Mouse (Mus musculus) hindbrain, embryonic 16.5 days (tissue): ENCODE results near the gene Gpi1. TPM values are rescaled to one million over a fixed set of nuclear protein-coding genes. Genes with fewer than 3 reads are reported as not detected.

Experiments used
- ATAC-seq: fragments of 200-750 bp; cut with Nextera tagmentation; 2 replicates; pipeline ENCODE4 v1.8.0; 2017; ENCODE audit warnings: moderate TSS enrichment, moderate library complexity
- H3K27ac ChIP-seq: fragments of 300-500 bp; sonication (generic); 2 replicates; pipeline ENCODE4 v1.5.1; 2014; ENCODE audit warnings: low read depth, mild to moderate bottlenecking, control low read depth, low read length, moderate library complexity
- H3K27me3 ChIP-seq: fragments of 300-500 bp; sonication (generic); replicated peaks from 2 replicates; pipeline ENCODE4 v1.6.1; 2014; ENCODE audit warnings: low read length; ENCODE audit not compliant: control insufficient read depth, insufficient read depth
- H3K36me3 ChIP-seq: fragments of 300-500 bp; sonication (generic); 2 replicates; pipeline ENCODE4 v1.6.1; 2014; ENCODE audit warnings: mild to moderate bottlenecking, low read length, moderate library complexity, mixed read lengths; ENCODE audit not compliant: control insufficient read depth, insufficient read depth
- H3K4me1 ChIP-seq: fragments of 300-500 bp; sonication (generic); 2 replicates; pipeline ENCODE4 v1.6.1; 2014; ENCODE audit warnings: low read depth, low read length; ENCODE audit not compliant: control insufficient read depth, insufficient read depth
- H3K4me2 ChIP-seq: fragments of 300-500 bp; sonication (generic); 2 replicates; pipeline ENCODE4 v1.6.1; 2014; ENCODE audit warnings: mild to moderate bottlenecking, low read length, control low read depth, moderate library complexity
- H3K4me3 ChIP-seq: fragments of 300-500 bp; sonication (generic); 2 replicates; pipeline ENCODE4 v1.5.1; 2014; ENCODE audit warnings: mild to moderate bottlenecking, low read length, control low read depth, moderate library complexity
- H3K9ac ChIP-seq: fragments of 300-500 bp; sonication (generic); 2 replicates; pipeline ENCODE4 v1.6.1; 2014; ENCODE audit warnings: low read depth, mild to moderate bottlenecking, control low read depth, low read length, moderate library complexity
- H3K9me3 ChIP-seq: fragments of 300-500 bp; sonication (generic); 2 replicates; pipeline ENCODE4 v1.6.1; 2014; ENCODE audit warnings: mild to moderate bottlenecking, low read length, moderate library complexity; ENCODE audit not compliant: control insufficient read depth
- WGBS: fragments of 180-500 bp; shearing (Covaris S2); extraction: QIAGEN DNeasy Blood & Tissue Kit; methylation state at CpG from one replicate; pipeline ENCODE4 v1.1.7; 2014; 5-methylcytosine and 5-hydroxymethylcytosine counted together
- polyA plus RNA-seq: library from polyadenylated mRNA; unstranded; fragments of >200 nt; fragmentation: Nextera tagmentation; extraction: Ambion mirVana; gene quantifications from 2 replicates; pipeline ENCODE4 v1.2.1, GENCODE M21; 2015

The Gpi1 gene
- polyA plus RNA-seq = 355 and 401 TPM in 2 replicates

DNA sequence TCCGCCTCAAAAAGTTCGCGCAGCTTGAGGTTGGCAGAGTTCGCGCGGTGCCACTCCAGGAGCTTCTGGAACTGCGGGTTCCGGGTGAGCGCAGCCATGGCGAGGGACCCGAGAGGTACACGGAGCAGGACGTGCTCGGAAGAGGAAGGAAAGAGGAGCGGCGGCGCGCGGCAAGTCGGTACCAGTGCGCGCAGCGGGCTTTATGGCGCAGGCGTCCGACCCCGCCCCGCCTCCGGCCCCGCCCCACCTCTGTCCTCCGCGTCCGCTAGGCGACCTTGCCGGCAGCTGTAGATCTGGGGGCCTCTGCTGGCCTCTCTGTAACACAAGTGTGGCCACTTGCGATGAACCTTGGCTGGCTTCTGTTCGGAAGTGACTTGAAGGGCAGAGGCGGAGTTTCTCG is at the start of gene Gpi1:
TSS of gene Gpi1 (minus strand) at position 221 of the 400 bp plus-strand sequence.
- peaks cover 34% of the 10 kb centered on the region for H3K4me1 ChIP-seq
- WGBS = under 1% methylated on average over 39 of the region's 39 CpGs

DNA sequence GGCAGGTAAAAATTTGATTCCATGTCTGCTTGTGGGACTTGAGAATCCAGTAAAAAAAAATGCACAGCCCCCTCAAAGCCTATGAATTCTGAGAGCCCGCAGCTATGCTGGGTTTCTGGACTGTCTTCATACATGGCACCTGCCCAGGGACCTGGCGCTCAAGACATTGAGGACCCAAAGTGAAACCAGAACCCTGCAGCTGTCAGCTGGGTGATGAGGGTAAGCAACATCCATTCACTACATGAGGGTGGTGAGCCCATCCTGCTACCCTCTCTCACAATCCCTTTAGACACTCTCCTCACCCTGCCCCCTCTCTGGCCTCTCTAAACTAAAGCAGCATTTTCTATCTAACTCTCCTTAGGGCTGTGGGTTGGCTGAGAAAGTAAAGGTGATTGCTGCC is 47.5 kb upstream of the Gpi1 start:
- Histone ChIP-seq H3K4me3 (no peak overlapping the region), H3K4me2 (no peak overlapping the region), H3K36me3 (no peaks in the 10 kb centered on the region), H3K9me3 (no peaks in the 10 kb centered on the region), H3K9ac (no peak overlapping the region), H3K27ac (no peak overlapping the region), H3K27me3 (no peaks in the 10 kb centered on the region), H3K4me1 (no peaks in the 10 kb centered on the region)
- WGBS = 90% methylated on average over 2 of the region's 2 CpGs
- ATAC-seq = no peak

More for the DNA sequence above, at the start of gene Gpi1:
- Histone ChIP-seq H3K9ac (peak within 1 kb of the TSS; percentile 77), H3K27ac (peak within 1 kb of the TSS; percentile 88), H3K4me2 (peak within 1 kb of the TSS; percentile 76), H3K27me3 (no peaks in the 10 kb centered on the region), H3K36me3 (peaks cover 12% of the 10 kb centered on the region; the same call in 1 of the 2 replicates), H3K4me3 (peak within 1 kb of the TSS; percentile 71), H3K9me3 (no peaks in the 10 kb centered on the region)
- peak; percentile 60 for ATAC-seq

DNA sequence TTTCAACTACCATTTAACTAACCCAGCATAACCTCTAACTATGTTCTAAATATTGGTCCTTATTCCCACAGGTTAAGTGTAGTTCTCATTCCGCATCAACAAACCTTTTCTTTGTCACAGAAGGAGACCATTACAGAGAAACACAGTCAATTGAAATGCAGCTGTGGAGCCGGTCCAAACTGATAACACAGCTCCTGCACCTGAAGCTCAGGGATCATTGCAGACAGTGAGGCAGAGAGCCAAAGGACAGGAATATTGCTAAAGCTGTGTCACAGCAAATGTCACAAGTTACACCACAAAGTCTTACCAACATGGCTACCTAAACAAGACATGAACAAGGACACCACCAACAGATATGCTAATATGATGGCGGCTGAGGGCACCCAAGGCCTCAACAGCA is 45.9 kb upstream of the Gpi1 start:
- H3K9me3 ChIP-seq = no peaks in the 10 kb centered on the region
- no peaks in the 10 kb centered on the region for H3K4me1 ChIP-seq
- H3K36me3 ChIP-seq = no peaks in the 10 kb centered on the region
- no peak overlapping the region for H3K9ac ChIP-seq
- no peak overlapping the region for H3K4me2 ChIP-seq
- 87% methylated on average over 3 of the region's 3 CpGs for WGBS
- H3K27me3 ChIP-seq = no peaks in the 10 kb centered on the region
- H3K4me3 ChIP-seq = no peak overlapping the region
- no peak overlapping the region for H3K27ac ChIP-seq
- ATAC-seq = no peak

DNA sequence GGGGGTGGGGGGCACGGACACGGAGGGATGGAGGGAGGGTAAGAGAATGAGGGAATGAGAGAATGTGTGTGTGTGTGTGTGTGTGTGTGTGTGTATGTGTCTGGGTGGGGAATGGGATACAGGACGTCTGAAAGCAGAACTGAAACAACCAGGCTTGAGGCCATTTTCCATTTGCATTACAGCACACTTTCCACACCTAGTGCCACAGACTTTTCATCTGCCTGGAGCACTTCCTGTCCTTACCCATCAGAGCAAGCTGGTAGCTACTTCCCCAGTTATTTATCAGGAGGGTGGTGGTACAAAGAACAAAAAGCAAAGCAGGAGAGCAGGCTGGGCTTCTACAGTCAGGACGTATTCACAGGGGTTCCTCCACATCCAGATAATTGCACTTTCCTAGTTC is 42.3 kb upstream of the Gpi1 start:
- H3K9me3 ChIP-seq = no peaks in the 10 kb centered on the region
- H3K9ac ChIP-seq = no peak overlapping the region
- no peak for ATAC-seq
- no peaks in the 10 kb centered on the region for H3K36me3 ChIP-seq
- H3K27me3 ChIP-seq = no peaks in the 10 kb centered on the region
- no peaks in the 10 kb centered on the region for H3K4me1 ChIP-seq
- no peak overlapping the region for H3K4me3 ChIP-seq
- WGBS = 65% methylated on average over 4 of the region's 4 CpGs
- no peak overlapping the region for H3K27ac ChIP-seq
- H3K4me2 ChIP-seq = no peak overlapping the region

DNA sequence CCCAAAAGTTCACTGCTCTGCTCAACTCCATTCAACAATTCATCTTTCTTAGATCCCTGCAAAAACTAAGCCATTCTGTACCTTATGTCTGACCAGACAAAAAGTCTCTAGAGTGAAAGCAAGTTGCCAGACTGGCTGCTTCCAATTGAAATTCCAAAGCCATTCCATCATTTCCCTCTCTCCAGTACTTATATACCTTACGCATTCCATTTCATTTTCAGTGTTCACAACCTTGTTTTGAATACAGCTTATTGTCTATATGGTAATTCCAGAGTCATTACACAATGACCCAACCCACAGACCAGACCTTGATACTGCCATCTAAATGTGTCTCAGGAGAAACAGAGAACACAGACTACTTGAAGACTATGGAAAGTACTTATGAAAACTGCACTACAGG is 38.3 kb upstream of the Gpi1 start:
- Histone ChIP-seq H3K27me3 (no peaks in the 10 kb centered on the region), H3K4me1 (no peaks in the 10 kb centered on the region; the same call in 1 of the 2 replicates), H3K9ac (no peak overlapping the region), H3K4me3 (no peak overlapping the region), H3K4me2 (no peak overlapping the region), H3K9me3 (no peaks in the 10 kb centered on the region), H3K36me3 (no peaks in the 10 kb centered on the region), H3K27ac (no peak overlapping the region)
- WGBS = 76% methylated on average over 1 of the region's 1 CpGs
- no peak for ATAC-seq

DNA sequence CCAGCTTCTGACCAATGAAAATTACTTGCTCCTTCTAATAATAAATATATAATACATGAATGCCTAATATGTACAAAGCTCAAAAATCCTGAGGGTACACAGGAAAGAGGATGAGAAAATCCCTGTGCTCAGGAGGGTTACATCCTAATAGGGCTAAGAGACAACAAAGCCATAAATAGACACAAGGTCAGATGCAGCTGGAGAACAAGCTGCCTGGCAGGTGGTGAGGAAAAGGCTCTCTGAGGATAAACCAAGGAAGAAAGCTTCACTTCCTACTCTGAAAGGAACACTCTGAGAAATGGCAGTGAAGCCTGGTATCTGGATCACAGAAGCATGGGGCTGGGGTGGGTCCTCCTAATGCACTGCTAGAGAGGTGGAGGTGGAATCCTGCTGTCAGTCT is 36.3 kb upstream of the Gpi1 start:
- no peaks in the 10 kb centered on the region for H3K9me3 ChIP-seq
- H3K27ac ChIP-seq = no peak overlapping the region
- no peak overlapping the region for H3K9ac ChIP-seq

DNA sequence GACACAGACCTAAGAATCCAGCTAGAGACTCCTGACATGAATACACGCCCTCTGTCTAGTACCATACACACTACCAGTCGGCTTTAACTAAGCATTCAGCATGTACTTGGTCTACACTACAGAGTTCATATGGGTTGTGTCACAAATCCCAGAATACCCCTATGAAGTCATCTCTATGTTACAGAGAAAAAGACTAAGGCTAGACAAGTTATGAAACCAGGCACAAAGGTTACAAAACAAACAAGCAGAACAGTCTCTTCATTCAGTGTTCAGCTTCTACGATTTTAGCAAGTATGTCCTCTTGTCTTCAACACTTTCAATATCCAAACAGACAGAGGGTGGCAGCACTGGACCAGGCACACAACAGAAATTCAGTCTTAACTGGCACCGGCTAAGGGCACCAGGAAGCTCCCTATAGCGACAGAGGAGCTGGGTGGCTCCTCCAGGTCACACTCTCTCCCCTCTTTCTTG is 35.8 kb upstream of the Gpi1 start:
- Histone ChIP-seq H3K4me2 (no peak overlapping the region), H3K9me3 (no peaks in the 10 kb centered on the region), H3K36me3 (peaks cover 7% of the 10 kb centered on the region), H3K9ac (no peak overlapping the region), H3K27me3 (no peaks in the 10 kb centered on the region), H3K4me1 (no peaks in the 10 kb centered on the region; the same call in 1 of the 2 replicates), H3K4me3 (no peak overlapping the region), H3K27ac (0 out of 2 replicates have a peak overlapping the region, but pooled peaks have one; percentile 9)
- no peak for ATAC-seq
- 59% methylated on average over 5 of the region's 5 CpGs for WGBS

More for the DNA sequence above, 36.3 kb upstream of the Gpi1 start:
- no peaks in the 10 kb centered on the region for H3K27me3 ChIP-seq
- H3K4me1 ChIP-seq = no peaks in the 10 kb centered on the region; the same call in 1 of the 2 replicates
- no peak overlapping the region for H3K4me3 ChIP-seq
- ATAC-seq = no peak
- H3K36me3 ChIP-seq = peaks cover 7% of the 10 kb centered on the region
- H3K4me2 ChIP-seq = no peak overlapping the region

DNA sequence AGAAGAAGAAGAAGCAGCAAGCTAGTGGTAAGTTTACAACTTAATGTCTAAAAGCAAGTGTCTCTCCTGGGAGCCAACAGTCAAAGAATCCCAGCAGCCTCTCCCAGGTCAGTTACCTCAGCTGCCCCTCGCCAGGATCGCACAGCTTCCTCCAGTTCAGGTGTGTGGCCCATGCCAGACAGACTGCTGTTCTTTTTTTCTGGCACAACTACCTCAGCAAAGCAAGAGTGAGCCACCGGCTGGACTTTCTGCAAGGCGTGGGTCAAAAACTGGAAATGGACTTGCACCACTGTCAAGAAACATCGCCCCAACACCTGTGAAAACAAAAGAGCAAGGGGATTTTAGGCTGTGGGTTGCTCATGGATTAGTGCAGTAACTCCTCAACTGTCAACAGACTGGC is 33.3 kb upstream of the Gpi1 start:
- H3K4me1 ChIP-seq = no peaks in the 10 kb centered on the region; the same call in 1 of the 2 replicates
- no peaks in the 10 kb centered on the region for H3K9me3 ChIP-seq
- no peak overlapping the region for H3K4me3 ChIP-seq
- H3K27ac ChIP-seq = no peak overlapping the region
- ATAC-seq = no peak
- H3K4me2 ChIP-seq = no peak overlapping the region
- H3K27me3 ChIP-seq = no peaks in the 10 kb centered on the region
- no peak overlapping the region for H3K9ac ChIP-seq
- WGBS = 94% methylated on average over 5 of the region's 5 CpGs
- H3K36me3 ChIP-seq = peaks cover 7% of the 10 kb centered on the region

DNA sequence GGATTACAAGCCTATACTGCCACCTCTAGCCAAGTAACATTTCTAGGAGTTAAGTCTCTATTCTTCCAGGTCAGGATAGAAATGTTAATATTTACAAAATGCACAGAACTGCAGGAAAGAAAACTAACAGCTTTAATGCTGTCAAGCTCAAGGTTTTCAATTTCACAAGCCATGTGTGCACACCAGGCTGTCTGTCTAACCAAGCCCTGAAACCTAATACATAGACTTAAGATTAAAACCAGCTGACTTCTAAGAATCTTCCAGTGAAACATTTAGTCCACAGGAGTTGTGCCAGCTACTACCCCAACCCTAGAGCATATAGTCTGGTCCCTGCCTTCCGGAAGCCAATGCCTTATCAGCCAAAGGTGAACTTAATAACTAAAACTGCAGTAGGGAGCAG is 28.3 kb upstream of the Gpi1 start:
- H3K9me3 ChIP-seq = no peaks in the 10 kb centered on the region
- no peak overlapping the region for H3K4me3 ChIP-seq
- H3K9ac ChIP-seq = no peak overlapping the region
- H3K4me1 ChIP-seq = no peaks in the 10 kb centered on the region
- no peak overlapping the region for H3K4me2 ChIP-seq
- 81% methylated on average over 1 of the region's 1 CpGs for WGBS
- H3K27me3 ChIP-seq = no peaks in the 10 kb centered on the region
- no peak for ATAC-seq
- no peak overlapping the region for H3K27ac ChIP-seq
- peaks cover 12% of the 10 kb centered on the region for H3K36me3 ChIP-seq

DNA sequence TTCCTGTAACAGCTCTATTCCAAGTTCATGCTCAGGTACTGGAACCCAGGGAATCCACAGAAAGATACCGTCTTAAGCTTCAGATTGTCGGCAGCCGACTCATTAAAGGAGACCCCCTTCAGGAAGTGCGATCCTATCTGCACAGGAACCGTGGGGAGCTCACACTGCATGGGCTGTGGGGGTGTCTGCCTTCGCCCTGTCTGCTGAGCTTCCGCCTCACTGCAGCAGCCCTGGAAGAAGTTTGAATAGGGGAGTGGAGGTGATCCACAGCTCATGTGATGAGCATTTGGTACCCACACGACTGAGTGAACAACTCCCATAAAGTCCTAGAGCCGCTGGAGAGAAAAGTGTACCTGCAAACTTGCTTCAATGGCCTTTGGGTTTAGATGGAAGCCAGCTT is 27.1 kb upstream of the Gpi1 start:
- Histone ChIP-seq H3K9ac (no peak overlapping the region), H3K4me1 (no peaks in the 10 kb centered on the region), H3K4me3 (no peak overlapping the region), H3K27ac (no peak overlapping the region), H3K4me2 (no peak overlapping the region), H3K9me3 (no peaks in the 10 kb centered on the region), H3K36me3 (peaks cover 12% of the 10 kb centered on the region), H3K27me3 (no peaks in the 10 kb centered on the region)
- 90% methylated on average over 9 of the region's 9 CpGs for WGBS
- no peak for ATAC-seq
